Comparison of ENCODE assay signal across 14 mouse cellular contexts in the genomic region with DNA sequence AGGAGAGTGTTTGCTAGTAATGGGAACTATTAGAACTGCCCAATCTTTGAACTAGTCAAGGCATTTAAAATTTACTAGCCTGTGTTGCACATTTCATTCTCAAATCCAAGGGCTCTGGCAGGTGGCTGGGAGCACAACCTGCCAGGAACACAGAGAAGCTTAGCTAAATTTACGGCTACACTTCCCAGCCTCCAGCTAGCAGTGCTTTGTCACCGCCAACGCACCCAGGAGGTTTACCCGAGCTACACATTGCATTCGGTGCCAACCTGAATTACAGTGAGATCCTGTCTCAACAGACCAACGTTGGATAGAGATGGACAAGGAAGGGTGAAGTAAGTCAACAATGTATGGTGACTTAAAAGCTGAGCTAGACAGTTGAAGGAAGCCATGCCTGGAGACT. TPM values are rescaled to one million over a fixed set of nuclear protein-coding genes. Genes with fewer than 3 reads are reported as not detected.
"Had no signal": no experiment of that assay in that cellular context is flagged by ENCODE, and none has a peak within 500 bp of the region (broad histone marks: within the 10 kb centered on the region; RNA-seq: fewer than 3 reads in every experiment).

No protein-coding gene starts in this region.

- DNase-seq: gastrocnemius, adult 2 months; gastrocnemius, postnatal 10 days; gastrocnemius, postnatal 25 days; heart, adult 11 months; heart, adult 2 months; heart, postnatal 14 days; heart, postnatal 36 days; kidney, adult 11 months; kidney, adult 2 months; kidney, adult 9 months; kidney, postnatal 14 days; kidney, postnatal 36 days; left cerebral cortex, postnatal 4 days had no signal

RNA-seq across cellular contexts. Expression of a gene that starts 27.9 kb away (rescaled TPM):
- total RNA-seq: hematopoietic stem cell, adult 5-6 weeks had no signal
